Mouse (Mus musculus): Measurements from ENCODE around the gene Brsk2. TPM values are rescaled to one million over a fixed set of nuclear protein-coding genes. Genes with fewer than 3 reads are reported as not detected.

Gene Brsk2
- polyA plus RNA-seq, 1 experiment from 2014 or later, result 0.98 TPM

DNA sequence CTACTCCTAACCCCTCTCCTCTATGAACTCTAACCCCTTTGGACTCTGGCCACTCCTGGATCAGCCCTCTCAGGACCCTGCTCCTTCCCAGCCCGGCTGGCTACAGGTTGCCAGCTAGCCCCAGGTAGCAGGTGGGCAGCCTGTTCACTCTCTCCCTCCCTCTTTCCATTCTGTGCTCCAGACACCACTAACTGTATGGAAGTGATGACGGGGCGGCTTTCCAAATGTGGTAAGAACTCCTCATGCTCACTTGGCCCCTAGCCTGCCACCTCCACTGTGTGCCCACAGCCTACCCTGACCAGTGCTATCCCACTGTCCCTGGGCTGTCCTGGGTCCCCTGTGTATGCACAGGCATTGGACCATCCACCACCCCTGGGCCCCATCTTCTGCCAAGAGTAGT lies 51.1 kb downstream of the Brsk2 start:
- H3K27me3 ChIP-seq (replicated peaks; ENCODE audit: control insufficient read depth, insufficient read depth, low read length), result no peaks in the 10 kb centered on the region
- H3K36me3 ChIP-seq (ENCODE audit: control insufficient read depth, insufficient read depth, low read length), result no peaks in the 10 kb centered on the region
- ATAC-seq, result no peak
- WGBS, result 92% methylated on average over 3 of the region's 3 CpGs
- H3K4me1 ChIP-seq (ENCODE audit: control insufficient read depth, insufficient read depth, low read length), result no peaks in the 10 kb centered on the region
- H3K9me3 ChIP-seq (ENCODE audit: control insufficient read depth, low read length), result no peaks in the 10 kb centered on the region
- H3K27ac ChIP-seq (ENCODE audit: low read length), result no peak overlapping the region
- H3K4me2 ChIP-seq (ENCODE audit: low read depth, low read length), result no peak overlapping the region
- no peak overlapping the region for H3K4me3 ChIP-seq (ENCODE audit: low read length)
- no peak overlapping the region for H3K9ac ChIP-seq (ENCODE audit: low read depth, low read length)

DNA sequence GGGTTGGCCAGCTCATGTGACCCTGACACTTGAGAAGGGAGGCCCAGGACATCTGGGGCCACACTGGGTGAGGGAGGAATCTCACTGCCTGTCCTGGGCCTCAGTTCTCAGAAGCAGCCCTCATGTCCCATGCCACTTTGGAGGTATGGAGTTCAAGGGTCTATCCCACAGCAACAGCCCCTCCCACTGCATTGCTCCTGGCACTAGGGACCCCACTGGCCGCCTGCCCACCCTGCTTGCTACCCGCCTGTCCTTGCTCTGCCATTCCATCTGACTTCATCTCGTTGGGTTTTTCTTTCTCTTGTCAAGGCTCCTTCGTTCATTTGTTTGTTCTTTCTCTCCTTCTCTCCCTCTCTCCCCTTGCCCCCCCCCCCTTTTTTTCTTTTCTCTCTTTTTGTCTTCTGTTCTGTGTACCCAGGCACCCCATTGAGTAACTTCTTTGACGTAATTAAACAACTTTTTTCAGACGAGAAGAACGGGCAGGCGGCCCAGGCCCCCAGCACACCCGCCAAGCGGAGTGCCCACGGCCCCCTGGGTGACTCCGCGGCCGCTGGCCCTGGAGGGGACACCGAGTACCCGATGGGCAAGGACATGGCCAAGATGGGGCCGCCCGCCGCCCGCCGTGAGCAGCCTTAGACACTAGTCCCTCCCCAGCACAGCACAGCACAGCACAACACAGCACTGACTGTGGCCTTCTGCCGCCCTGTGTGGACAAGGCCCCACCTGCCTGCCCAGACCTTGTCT lies 52.2 kb downstream of the Brsk2 start:
- Histone ChIP-seq H3K4me1 (ENCODE audit: control insufficient read depth, insufficient read depth, low read length) (no peaks in the 10 kb centered on the region), H3K27me3 (replicated peaks; ENCODE audit: control insufficient read depth, insufficient read depth, low read length) (no peaks in the 10 kb centered on the region), H3K9ac (ENCODE audit: low read depth, low read length) (no peak overlapping the region), H3K9me3 (ENCODE audit: control insufficient read depth, low read length) (no peaks in the 10 kb centered on the region), H3K4me3 (ENCODE audit: low read length) (no peak overlapping the region), H3K4me2 (ENCODE audit: low read depth, low read length) (no peak overlapping the region), H3K36me3 (ENCODE audit: control insufficient read depth, insufficient read depth, low read length) (no peaks in the 10 kb centered on the region), H3K27ac (ENCODE audit: low read length) (no peak overlapping the region)
- 83% methylated on average over 22 of the region's 22 CpGs for WGBS
- ATAC-seq, result peak; percentile 24; the same call in 1 of the 2 replicates

DNA sequence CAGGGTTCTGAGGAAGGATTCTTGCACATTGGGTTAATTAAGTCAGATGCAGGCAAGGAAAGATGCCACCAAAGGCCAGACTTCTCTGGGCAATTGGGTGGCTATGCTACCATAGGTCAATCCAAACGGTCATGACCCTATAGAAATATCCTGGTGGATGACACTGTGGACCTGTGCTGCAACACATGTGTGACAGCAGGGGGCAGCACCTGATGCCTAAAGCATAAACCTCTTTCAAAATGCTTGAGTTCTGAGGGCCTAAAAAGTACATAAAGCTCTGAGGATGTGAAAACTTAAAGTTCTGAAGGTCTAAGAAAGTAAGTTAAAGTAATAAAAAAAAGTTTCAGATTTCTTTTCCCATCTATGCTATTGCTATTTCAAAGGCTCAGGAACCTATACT lies 67.0 kb downstream of the Brsk2 start:
- WGBS, result 60% methylated on average over 1 of the region's 1 CpGs
- H3K4me2 ChIP-seq (ENCODE audit: low read depth, low read length), result no peak overlapping the region
- no peak overlapping the region for H3K27ac ChIP-seq (ENCODE audit: low read length)
- no peak overlapping the region for H3K9ac ChIP-seq (ENCODE audit: low read depth, low read length)
- H3K27me3 ChIP-seq (replicated peaks; ENCODE audit: control insufficient read depth, insufficient read depth, low read length), result no peaks in the 10 kb centered on the region
- H3K9me3 ChIP-seq (ENCODE audit: control insufficient read depth, low read length), result no peaks in the 10 kb centered on the region
- no peaks in the 10 kb centered on the region for H3K36me3 ChIP-seq (ENCODE audit: control insufficient read depth, insufficient read depth, low read length)
- ATAC-seq, result peak; percentile 58
- peaks cover 24% of the 10 kb centered on the region for H3K4me1 ChIP-seq (ENCODE audit: control insufficient read depth, insufficient read depth, low read length)
- H3K4me3 ChIP-seq (ENCODE audit: low read length), result no peak overlapping the region

DNA sequence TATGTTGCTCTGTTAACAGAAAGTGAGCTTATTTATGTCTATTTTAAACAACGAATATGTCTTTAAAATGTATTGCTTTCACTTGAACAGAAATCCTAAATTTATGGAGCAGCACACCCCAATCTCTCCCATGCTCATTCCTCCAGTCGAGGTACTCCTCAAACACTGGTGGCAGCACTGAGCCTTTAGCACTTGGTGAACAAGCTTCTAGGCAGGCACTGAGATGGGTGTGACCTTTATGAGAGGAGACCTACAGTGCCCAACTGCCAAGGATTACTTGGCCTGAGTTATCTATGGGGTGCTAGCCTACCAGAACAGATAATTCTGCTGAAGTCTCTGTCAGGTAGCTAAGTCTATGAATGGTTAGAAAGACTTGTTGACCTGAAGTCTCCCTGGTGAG lies 70.1 kb downstream of the Brsk2 start:
- Histone ChIP-seq H3K4me2 (ENCODE audit: low read depth, low read length) (no peak overlapping the region), H3K9me3 (ENCODE audit: control insufficient read depth, low read length) (no peaks in the 10 kb centered on the region), H3K27me3 (replicated peaks; ENCODE audit: control insufficient read depth, insufficient read depth, low read length) (no peaks in the 10 kb centered on the region), H3K9ac (ENCODE audit: low read depth, low read length) (no peak overlapping the region), H3K4me3 (ENCODE audit: low read length) (no peak overlapping the region), H3K27ac (ENCODE audit: low read length) (no peak overlapping the region), H3K36me3 (ENCODE audit: control insufficient read depth, insufficient read depth, low read length) (no peaks in the 10 kb centered on the region), H3K4me1 (ENCODE audit: control insufficient read depth, insufficient read depth, low read length) (peaks cover 25% of the 10 kb centered on the region)
- ATAC-seq, result 0 out of 2 replicates have a peak, but pooled peaks have one; percentile 34
- WGBS, result 49% methylated on average over 2 of the region's 2 CpGs

DNA sequence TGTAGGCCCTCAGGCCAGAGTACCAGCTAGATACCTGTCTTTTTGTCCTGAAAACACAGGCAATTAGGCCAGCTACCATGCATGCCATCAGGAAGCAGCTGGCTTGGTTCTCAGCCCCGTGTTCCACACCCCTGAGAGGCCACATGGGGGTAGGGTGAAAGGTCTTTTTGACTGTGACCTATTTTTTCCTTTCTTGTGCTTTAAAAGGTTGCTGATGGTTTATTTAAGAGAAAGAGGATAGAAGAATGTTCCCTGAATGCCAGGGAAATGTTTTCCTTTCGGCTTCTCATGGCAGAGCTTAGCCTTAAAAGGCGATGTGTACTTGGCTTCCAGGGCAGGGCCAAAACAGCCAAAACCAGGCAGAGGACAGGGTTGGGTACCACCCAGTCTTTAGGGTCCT lies 71.3 kb downstream of the Brsk2 start:
- H3K27ac ChIP-seq (ENCODE audit: low read length), result peak overlapping the region; percentile 47
- peak; percentile 58 for ATAC-seq

DNA sequence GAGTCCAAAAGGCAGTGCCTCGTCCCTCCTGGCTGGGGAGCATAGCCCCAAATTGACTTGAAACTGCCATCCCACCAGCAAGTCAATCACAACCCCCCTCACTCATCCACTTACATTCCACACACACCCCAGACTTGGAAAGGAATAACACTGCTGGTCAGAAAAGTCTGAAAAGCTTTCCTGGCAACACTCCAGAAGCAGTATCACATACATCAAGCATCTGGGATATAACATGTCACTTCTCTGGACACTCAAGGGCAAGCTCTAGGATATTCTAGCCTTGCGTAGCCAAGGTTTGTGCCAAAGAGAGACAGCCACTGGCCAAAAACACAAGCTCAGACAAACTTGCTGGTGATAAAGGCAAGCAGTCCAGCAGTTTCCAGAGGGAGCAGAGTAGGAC lies 75.6 kb downstream of the Brsk2 start:
- Histone ChIP-seq H3K9me3 (ENCODE audit: control insufficient read depth, low read length) (no peaks in the 10 kb centered on the region), H3K27me3 (replicated peaks; ENCODE audit: control insufficient read depth, insufficient read depth, low read length) (no peaks in the 10 kb centered on the region), H3K4me2 (ENCODE audit: low read depth, low read length) (no peak overlapping the region), H3K27ac (ENCODE audit: low read length) (peak overlapping the region; percentile 1; the same call in 1 of the 2 replicates), H3K4me3 (ENCODE audit: low read length) (no peak overlapping the region), H3K36me3 (ENCODE audit: control insufficient read depth, insufficient read depth, low read length) (no peaks in the 10 kb centered on the region), H3K4me1 (ENCODE audit: control insufficient read depth, insufficient read depth, low read length) (peaks cover 33% of the 10 kb centered on the region), H3K9ac (ENCODE audit: low read depth, low read length) (no peak overlapping the region)
- 55% methylated on average over 2 of the region's 2 CpGs for WGBS
- ATAC-seq, result no peak

More for the DNA sequence above, 71.3 kb downstream of the Brsk2 start:
- no peaks in the 10 kb centered on the region for H3K36me3 ChIP-seq (ENCODE audit: control insufficient read depth, insufficient read depth, low read length)
- no peaks in the 10 kb centered on the region for H3K27me3 ChIP-seq (replicated peaks; ENCODE audit: control insufficient read depth, insufficient read depth, low read length)
- 49% methylated on average over 3 of the region's 3 CpGs for WGBS
- H3K9me3 ChIP-seq (ENCODE audit: control insufficient read depth, low read length), result no peaks in the 10 kb centered on the region
- H3K9ac ChIP-seq (ENCODE audit: low read depth, low read length), result no peak overlapping the region
- no peak overlapping the region for H3K4me3 ChIP-seq (ENCODE audit: low read length)
- H3K4me2 ChIP-seq (ENCODE audit: low read depth, low read length), result no peak overlapping the region
- peaks cover 33% of the 10 kb centered on the region for H3K4me1 ChIP-seq (ENCODE audit: control insufficient read depth, insufficient read depth, low read length)

DNA sequence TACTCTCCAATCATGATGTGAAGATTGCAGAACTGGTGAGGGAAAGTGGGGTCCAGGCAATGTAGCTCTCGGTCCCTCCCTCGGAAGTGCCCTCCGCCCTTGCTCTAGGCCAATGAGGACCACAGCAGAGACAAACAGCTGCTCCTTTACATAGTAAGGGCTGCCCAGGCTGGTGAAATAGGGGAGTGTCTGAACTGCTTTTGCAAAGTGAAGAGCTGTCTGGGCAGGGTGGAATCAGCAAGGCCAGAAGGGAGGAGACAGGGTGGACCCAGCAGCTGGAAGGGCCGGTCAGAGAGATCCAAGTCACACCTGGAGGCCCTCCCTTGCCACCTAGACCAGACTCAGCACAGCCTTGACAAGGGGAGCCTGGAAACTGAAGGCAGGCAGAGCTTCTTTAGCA lies 76.4 kb downstream of the Brsk2 start:
- Histone ChIP-seq H3K4me3 (ENCODE audit: low read length) (no peak overlapping the region), H3K36me3 (ENCODE audit: control insufficient read depth, insufficient read depth, low read length) (no peaks in the 10 kb centered on the region), H3K9ac (ENCODE audit: low read depth, low read length) (no peak overlapping the region), H3K9me3 (ENCODE audit: control insufficient read depth, low read length) (no peaks in the 10 kb centered on the region), H3K4me1 (ENCODE audit: control insufficient read depth, insufficient read depth, low read length) (peaks cover 27% of the 10 kb centered on the region), H3K27ac (ENCODE audit: low read length) (peak overlapping the region; percentile 1; the same call in 1 of the 2 replicates), H3K27me3 (replicated peaks; ENCODE audit: control insufficient read depth, insufficient read depth, low read length) (no peaks in the 10 kb centered on the region), H3K4me2 (ENCODE audit: low read depth, low read length) (no peak overlapping the region)
- ATAC-seq, result peak; percentile 71
- 61% methylated on average over 4 of the region's 4 CpGs for WGBS

DNA sequence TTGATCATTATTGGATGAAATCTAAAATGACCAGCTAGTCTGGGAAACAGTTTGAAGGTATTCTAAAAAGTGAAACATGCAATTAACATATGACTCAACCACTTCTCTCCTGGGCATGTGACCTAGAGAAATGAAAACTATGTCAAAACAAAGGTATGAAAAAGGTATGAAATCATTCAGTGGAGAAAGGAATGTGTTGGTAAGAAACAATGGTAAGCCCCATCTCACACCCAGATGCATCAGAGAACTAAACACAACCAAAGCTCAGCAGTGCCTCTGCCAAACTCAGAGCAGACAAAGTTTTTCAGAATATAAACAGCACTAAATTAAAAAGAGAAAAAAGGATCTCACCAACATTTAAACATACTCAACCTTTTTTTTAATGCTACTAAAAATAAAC lies 80.5 kb downstream of the Brsk2 start:
- H3K4me3 ChIP-seq (ENCODE audit: low read length), result no peak overlapping the region
- no peaks in the 10 kb centered on the region for H3K9me3 ChIP-seq (ENCODE audit: control insufficient read depth, low read length)
- H3K27ac ChIP-seq (ENCODE audit: low read length), result no peak overlapping the region
- no peak overlapping the region for H3K9ac ChIP-seq (ENCODE audit: low read depth, low read length)
- no peaks in the 10 kb centered on the region for H3K36me3 ChIP-seq (ENCODE audit: control insufficient read depth, insufficient read depth, low read length)
- no peak for ATAC-seq
- H3K4me1 ChIP-seq (ENCODE audit: control insufficient read depth, insufficient read depth, low read length), result peaks cover 33% of the 10 kb centered on the region
- no peaks in the 10 kb centered on the region for H3K27me3 ChIP-seq (replicated peaks; ENCODE audit: control insufficient read depth, insufficient read depth, low read length)
- no peak overlapping the region for H3K4me2 ChIP-seq (ENCODE audit: low read depth, low read length)

DNA sequence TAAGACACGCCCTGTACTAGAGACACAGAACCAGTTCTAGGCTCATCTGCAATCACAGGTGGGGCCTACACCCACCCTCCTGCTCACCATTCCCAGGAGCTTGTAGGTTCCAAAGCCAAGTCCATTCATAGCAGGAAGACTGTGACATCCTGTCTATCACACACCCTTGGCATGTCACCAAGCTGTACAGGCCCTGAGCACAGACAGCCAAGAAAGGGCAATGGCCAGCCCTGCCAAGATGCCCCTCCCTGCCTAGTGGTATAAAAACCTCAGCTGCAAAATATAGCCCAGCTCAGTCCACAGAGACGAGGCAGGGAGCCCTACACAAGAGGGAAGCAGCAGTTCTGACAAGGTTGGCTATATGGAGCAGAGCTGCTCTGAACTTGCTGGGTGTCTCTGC lies 84.6 kb downstream of the Brsk2 start:
- H3K27me3 ChIP-seq (replicated peaks; ENCODE audit: control insufficient read depth, insufficient read depth, low read length), result no peaks in the 10 kb centered on the region
- no peak overlapping the region for H3K9ac ChIP-seq (ENCODE audit: low read depth, low read length)
- H3K27ac ChIP-seq (ENCODE audit: low read length), result no peak overlapping the region
- no peak overlapping the region for H3K4me2 ChIP-seq (ENCODE audit: low read depth, low read length)
- WGBS, result 66% methylated on average over 2 of the region's 2 CpGs
- H3K36me3 ChIP-seq (ENCODE audit: control insufficient read depth, insufficient read depth, low read length), result no peaks in the 10 kb centered on the region
- H3K9me3 ChIP-seq (ENCODE audit: control insufficient read depth, low read length), result no peaks in the 10 kb centered on the region
- peak; percentile 61 for ATAC-seq
- H3K4me3 ChIP-seq (ENCODE audit: low read length), result no peak overlapping the region
- H3K4me1 ChIP-seq (ENCODE audit: control insufficient read depth, insufficient read depth, low read length), result peaks cover 34% of the 10 kb centered on the region

All from intestine, embryonic 16.5 days (tissue).